Mouse (Mus musculus): ENCODE measurements at regions not wholly inside any gene's neighbourhood (a gene's known extent, or its start where the extent isn't known, plus 50 kb on each side); places are given as distances from the start of the nearest gene placed in this dataset.
A peak's percentile ranks its signal among the peaks of the same experiment; 100 is the strongest.

GRCm38 (mm10) chr3:21403551-21403950 is 672.9 kb upstream of the Tbl1xr1 start:
- no peak for DNase-seq

GRCm38 (mm10) chr3:21404058-21404457 is 672.4 kb upstream of the Tbl1xr1 start:
- no peak for DNase-seq

- DNase-seq, result no peak
Observed at GRCm38 (mm10) chr3:21407077-21407476, 669.4 kb upstream of the Tbl1xr1 start.

GRCm38 (mm10) chr3:21412010-21412409 is 664.4 kb upstream of the Tbl1xr1 start:
- no peak for DNase-seq

- no peak for DNase-seq
Observed at GRCm38 (mm10) chr3:21423139-21423538, 653.3 kb upstream of the Tbl1xr1 start.

- DNase-seq, result no peak
Observed at GRCm38 (mm10) chr3:21426538-21426937, 649.9 kb upstream of the Tbl1xr1 start.

- DNase-seq, result peak; percentile 7 to 31
Observed at GRCm38 (mm10) chr3:21427408-21428031, 648.9 kb upstream of the Tbl1xr1 start.

- DNase-seq, result no peak
Observed at GRCm38 (mm10) chr3:21428120-21428519, 648.3 kb upstream of the Tbl1xr1 start.

- no peak for DNase-seq
Observed at GRCm38 (mm10) chr3:21464245-21464644, 612.2 kb upstream of the Tbl1xr1 start.

- DNase-seq, result no peak
Observed at GRCm38 (mm10) chr3:21466113-21466645, 610.3 kb upstream of the Tbl1xr1 start.

GRCm38 (mm10) chr3:21477366-21477765 is 599.1 kb upstream of the Tbl1xr1 start:
- no peak for DNase-seq

- DNase-seq, result peak; percentile 58 to 71
Observed at GRCm38 (mm10) chr3:21479021-21479795, 597.2 kb upstream of the Tbl1xr1 start.

GRCm38 (mm10) chr3:21479846-21480245 is 596.6 kb upstream of the Tbl1xr1 start:
- DNase-seq, result no peak

GRCm38 (mm10) chr3:21484052-21484451 is 592.4 kb upstream of the Tbl1xr1 start:
- DNase-seq, result no peak

GRCm38 (mm10) chr3:21485454-21485853 is 591.0 kb upstream of the Tbl1xr1 start:
- DNase-seq, result no peak

- DNase-seq, result no peak
Observed at GRCm38 (mm10) chr3:21489547-21489946, 586.9 kb upstream of the Tbl1xr1 start.

GRCm38 (mm10) chr3:21492413-21492812 is 584.0 kb upstream of the Tbl1xr1 start:
- DNase-seq, result no peak

GRCm38 (mm10) chr3:21493384-21493783 is 583.1 kb upstream of the Tbl1xr1 start:
- DNase-seq, result no peak

GRCm38 (mm10) chr3:21494904-21495303 is 581.5 kb upstream of the Tbl1xr1 start:
- DNase-seq, result peak in 1 of 2 experiments; percentile 20

- DNase-seq, result no peak
Observed at GRCm38 (mm10) chr3:21495651-21496050, 580.8 kb upstream of the Tbl1xr1 start.

GRCm38 (mm10) chr3:21496166-21496565 is 580.3 kb upstream of the Tbl1xr1 start:
- DNase-seq, result no peak

- no peak for DNase-seq
Observed at GRCm38 (mm10) chr3:21497011-21497410, 579.4 kb upstream of the Tbl1xr1 start.

- no peak for DNase-seq
Observed at GRCm38 (mm10) chr3:21507655-21508054, 568.8 kb upstream of the Tbl1xr1 start.

- DNase-seq, result no peak
Observed at GRCm38 (mm10) chr3:21512081-21512480, 564.4 kb upstream of the Tbl1xr1 start.
